Mouse (Mus musculus) ES-Bruce4 (cell line): Measurements from ENCODE around the gene Cdkl1. TPM values are rescaled to one million over a fixed set of nuclear protein-coding genes. Genes with fewer than 3 reads are reported as not detected.
A peak's percentile ranks its signal among the peaks of the same experiment; 100 is the strongest.

Experiments
- H3K27ac ChIP-seq: 2 replicates; pipeline ENCODE4 v1.5.1; 2012; ENCODE audit warnings: low read length, inconsistent platforms; ENCODE audit not compliant: insufficient read depth
- H3K27me3 ChIP-seq: 2 replicates; pipeline ENCODE4 v1.6.1; 2012; ENCODE audit warnings: mild to moderate bottlenecking, low read length, inconsistent platforms; ENCODE audit not compliant: control insufficient read depth, poor library complexity, insufficient read depth, severe bottlenecking
- H3K36me3 ChIP-seq: 2 replicates; pipeline ENCODE4 v1.6.1; 2012; ENCODE audit warnings: inconsistent platforms, mild to moderate bottlenecking, low read length, moderate library complexity; ENCODE audit not compliant: control insufficient read depth, poor library complexity, insufficient read depth, severe bottlenecking
- H3K4me1 ChIP-seq: one replicate; pipeline ENCODE4 v1.8.1; 2011; ENCODE audit warnings: low read length; ENCODE audit not compliant: control insufficient read depth, insufficient read depth
- H3K4me3 ChIP-seq: 2 replicates; pipeline ENCODE4 v1.5.1; 2011; ENCODE audit warnings: low read depth, mild to moderate bottlenecking, low read length
- H3K9ac ChIP-seq: 2 replicates; pipeline ENCODE4 v1.6.1; 2012; ENCODE audit warnings: low read depth, mild to moderate bottlenecking, inconsistent platforms; ENCODE audit not compliant: poor library complexity, severe bottlenecking
- H3K9me3 ChIP-seq: replicated peaks from 2 replicates; pipeline ENCODE4 v1.6.1; 2012; ENCODE audit warnings: mild to moderate bottlenecking, low read length, inconsistent platforms; ENCODE audit not compliant: control insufficient read depth, poor library complexity, insufficient read depth, severe bottlenecking
- CTCF ChIP-seq: IDR thresholded peaks from one replicate; pipeline ENCODE4 v1.8.1; 2011; ENCODE audit warnings: low read depth, low read length
- EP300 ChIP-seq: IDR thresholded peaks from 2 replicates; pipeline ENCODE4 v1.6.1; 2011; ENCODE audit warnings: low read depth, low read length; ENCODE audit not compliant: insufficient read depth
- POLR2A ChIP-seq: IDR thresholded peaks from one replicate; pipeline ENCODE4 v1.8.1; 2011; ENCODE audit warnings: low read length; ENCODE audit not compliant: insufficient read depth
- polyA plus RNA-seq: library from polyadenylated mRNA; stranded (reverse); fragments of >200 nt; gene quantifications from 2 replicates; pipeline ENCODE4 v1.2.4, GENCODE M21; 2011; ENCODE audit warnings: low read depth; ENCODE audit not compliant: missing spikeins, insufficient read depth, insufficient read length

The Cdkl1 gene
- polyA plus RNA-seq, 1 experiment = 2.8 TPM

DNA sequence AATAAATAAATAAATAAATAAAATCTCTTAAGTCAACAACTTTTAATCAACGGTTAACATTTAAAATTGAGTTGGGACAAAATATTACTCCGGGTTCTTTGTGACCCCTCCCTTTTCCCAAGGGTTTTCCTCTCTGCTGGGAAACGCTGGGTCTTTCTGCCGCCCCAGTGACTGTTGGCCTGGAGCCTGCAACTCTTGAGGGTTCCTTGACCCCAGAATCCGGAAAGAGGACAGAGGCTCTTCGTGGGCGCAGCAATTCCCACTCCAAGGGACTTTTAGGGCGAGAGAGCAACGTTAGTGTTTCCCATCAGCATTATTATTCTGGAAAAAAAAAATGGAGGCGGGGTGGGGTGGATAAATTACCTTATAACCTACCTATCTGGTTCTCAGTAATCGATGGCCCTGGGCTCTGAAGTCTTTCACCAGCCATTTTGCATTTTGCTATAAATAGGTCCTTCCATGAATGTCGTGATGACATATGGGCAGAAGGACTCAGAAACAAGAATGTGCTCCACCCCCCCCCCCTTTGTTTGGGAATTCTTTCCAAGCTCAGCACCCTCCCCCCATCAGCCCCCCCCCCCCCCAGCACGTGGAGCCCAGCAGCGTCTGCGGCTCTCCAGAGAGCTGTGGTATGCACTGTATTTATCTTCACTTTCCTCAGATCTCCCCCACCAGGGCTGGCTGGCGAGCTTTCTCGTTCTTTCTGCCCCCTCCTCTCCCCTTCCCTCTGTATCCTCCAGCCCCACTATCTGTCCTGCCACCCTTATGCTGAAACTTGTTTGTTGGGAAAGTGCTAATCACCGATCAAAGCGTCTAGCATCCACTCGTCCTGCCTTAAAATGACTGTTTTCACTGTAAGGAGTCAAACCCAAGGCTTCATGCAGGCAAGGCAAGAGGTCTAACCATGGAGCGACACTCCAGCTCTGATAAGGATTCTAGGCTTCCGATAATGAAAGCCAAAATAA lies 32.6 kb downstream of the Cdkl1 start:
- no peak overlapping the region for H3K4me3 ChIP-seq
- H3K27me3 ChIP-seq = no peaks in the 10 kb centered on the region
- H3K36me3 ChIP-seq = no peaks in the 10 kb centered on the region
- H3K27ac ChIP-seq = no peak overlapping the region
- H3K9ac ChIP-seq = no peak overlapping the region
- H3K9me3 ChIP-seq = no peaks in the 10 kb centered on the region
- no peaks in the 10 kb centered on the region for H3K4me1 ChIP-seq
- TF ChIP-seq POLR2A (no peak), CTCF (no peak), EP300 (no peak)

- Histone ChIP-seq H3K4me1 (no peaks in the 10 kb centered on the region), H3K4me3 (no peak overlapping the region), H3K27ac (no peak overlapping the region), H3K9ac (no peak overlapping the region; the same call in 1 of the 2 replicates), H3K9me3 (no peaks in the 10 kb centered on the region), H3K27me3 (no peaks in the 10 kb centered on the region), H3K36me3 (no peaks in the 10 kb centered on the region)
- TF ChIP-seq EP300 (peak; percentile 70; the same call in 1 of the 2 replicates), POLR2A (no peak), CTCF (peak; percentile 77)
Measured at GRCm38 (mm10) chr12:69757418-69758141, 33.5 kb downstream of the Cdkl1 start.

DNA sequence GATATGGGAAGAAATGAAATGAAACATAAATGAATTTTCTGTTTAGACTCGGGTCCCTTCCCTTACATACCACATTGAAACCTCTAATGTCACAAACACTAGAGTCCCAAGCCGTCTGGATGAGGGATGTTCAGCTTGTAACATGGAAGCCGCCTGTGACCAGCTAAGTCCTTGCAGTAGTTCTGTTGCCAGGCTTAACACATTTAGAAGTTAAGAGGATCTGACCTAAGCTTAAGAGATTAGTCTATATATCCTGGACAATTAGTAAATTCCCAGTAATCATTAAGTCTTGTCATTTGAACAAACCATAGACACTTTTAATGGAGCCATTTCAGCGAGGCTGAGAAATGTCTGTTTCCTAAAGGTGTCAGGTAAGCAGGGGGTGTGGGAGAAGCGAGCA lies 35.1 kb downstream of the Cdkl1 start:
- Histone ChIP-seq H3K9ac (no peak overlapping the region), H3K4me1 (no peaks in the 10 kb centered on the region), H3K9me3 (no peaks in the 10 kb centered on the region), H3K27me3 (no peaks in the 10 kb centered on the region), H3K36me3 (no peaks in the 10 kb centered on the region), H3K4me3 (no peak overlapping the region), H3K27ac (no peak overlapping the region)
- no peak for TF ChIP-seq CTCF
- TF ChIP-seq EP300 = no peak
- TF ChIP-seq POLR2A = no peak

GRCm38 (mm10) chr12:69753936-69754335 lies 37.1 kb downstream of the Cdkl1 start:
- Histone ChIP-seq H3K27me3 (no peaks in the 10 kb centered on the region), H3K27ac (no peak overlapping the region), H3K4me3 (no peak overlapping the region), H3K36me3 (no peaks in the 10 kb centered on the region), H3K4me1 (no peaks in the 10 kb centered on the region), H3K9ac (no peak overlapping the region), H3K9me3 (no peaks in the 10 kb centered on the region)
- no peak for TF ChIP-seq EP300
- no peak for TF ChIP-seq CTCF
- TF ChIP-seq POLR2A = no peak

DNA sequence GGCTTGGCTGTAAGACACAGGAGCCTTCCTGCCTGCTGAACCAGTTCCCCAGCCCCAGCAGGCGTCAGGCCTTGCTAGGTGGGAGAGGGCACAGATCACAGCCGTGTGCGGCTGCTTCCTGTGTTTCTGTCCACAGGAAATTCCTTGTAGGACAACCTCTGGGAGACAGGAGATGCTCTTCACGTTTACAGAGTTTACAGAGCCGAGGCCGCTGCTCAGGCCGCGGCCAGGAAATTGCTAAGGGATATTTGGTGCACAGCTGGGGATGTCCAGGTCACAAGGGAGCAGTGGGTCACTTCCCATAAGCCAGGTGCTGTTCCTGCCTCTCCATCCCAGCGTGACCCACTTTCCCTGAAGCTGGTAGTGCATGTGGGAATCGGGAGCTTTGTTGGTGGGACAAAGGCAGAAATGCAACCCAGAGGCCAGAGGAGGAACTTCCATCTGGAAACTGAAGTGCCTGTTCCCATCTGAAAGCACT lies 39.2 kb downstream of the Cdkl1 start:
- H3K9ac ChIP-seq = no peak overlapping the region
- no peaks in the 10 kb centered on the region for H3K36me3 ChIP-seq
- TF ChIP-seq EP300 (no peak), CTCF (no peak), POLR2A (no peak)
- H3K27me3 ChIP-seq = no peaks in the 10 kb centered on the region
- no peaks in the 10 kb centered on the region for H3K4me1 ChIP-seq
- no peaks in the 10 kb centered on the region for H3K9me3 ChIP-seq
- no peak overlapping the region for H3K4me3 ChIP-seq
- no peak overlapping the region for H3K27ac ChIP-seq

GRCm38 (mm10) chr12:69744138-69744537 lies 46.9 kb downstream of the Cdkl1 start:
- Histone ChIP-seq H3K9ac (no peak overlapping the region), H3K4me1 (no peaks in the 10 kb centered on the region), H3K27ac (no peak overlapping the region), H3K27me3 (no peaks in the 10 kb centered on the region), H3K9me3 (no peaks in the 10 kb centered on the region), H3K4me3 (no peak overlapping the region), H3K36me3 (no peaks in the 10 kb centered on the region)
- TF ChIP-seq CTCF (no peak), POLR2A (no peak), EP300 (no peak)
